Comparison of ENCODE assay signal across 8 mouse cellular contexts in genomic region chr8:104443125-104443679, GRCm38 (mm10). TPM values are rescaled to one million over a fixed set of nuclear protein-coding genes. Genes with fewer than 3 reads are reported as not detected.
DNase-seq lines count a peak whose midpoint lies in the region; ATAC-seq and TF ChIP-seq lines count a peak whose summit lies in the region.

No protein-coding gene starts in this region.

- TF ChIP-seq CTCF in lung, embryonic 14.5 days (IDR thresholded peaks at IDR 0.05; ENCODE audit: low read depth), result no peak
- TF ChIP-seq CTCF in lung, adult 2 months (IDR thresholded peaks at IDR 0.05; ENCODE audit: insufficient read depth, low read length), result no peak
- TF ChIP-seq CTCF in intestine, postnatal 0 days (IDR thresholded peaks at IDR 0.05; ENCODE audit: low read depth), result no peak

- H3K27me3 ChIP-seq in lung, embryonic 14.5 days (ENCODE audit: insufficient read depth, low read length), result no peaks in the 10 kb centered on the region
- H3K27me3 ChIP-seq in embryonic facial prominence, embryonic 15.5 days, result no peaks in the 10 kb centered on the region
- H3K27me3 ChIP-seq in intestine, postnatal 0 days (replicated peaks; ENCODE audit: control insufficient read depth, insufficient read depth, low read length), result no peaks in the 10 kb centered on the region
- no peaks in the 10 kb centered on the region for H3K27me3 ChIP-seq in neural tube, embryonic 15.5 days (replicated peaks)

- no peak overlapping the region; the same call in 1 of the 2 replicates for H3K27ac ChIP-seq in lung, embryonic 14.5 days (ENCODE audit: low read depth)
- no peak overlapping the region for H3K27ac ChIP-seq in embryonic facial prominence, embryonic 15.5 days (replicated peaks)
- H3K27ac ChIP-seq in intestine, postnatal 0 days (ENCODE audit: low read depth, low read length), result peak overlapping the region; percentile 85
- peak overlapping the region; percentile 92; the same call in 1 of the 2 replicates for H3K27ac ChIP-seq in neural tube, embryonic 15.5 days (replicated peaks)

- peak overlapping the region; percentile 88 for H3K4me3 ChIP-seq in lung, embryonic 14.5 days (ENCODE audit: low read depth, low read length)
- no peak overlapping the region for H3K4me3 ChIP-seq in lung, adult 2 months (replicated peaks; ENCODE audit: extremely low read depth, low read depth, low read length)
- peak overlapping the region; percentile 97 for H3K4me3 ChIP-seq in embryonic facial prominence, embryonic 15.5 days (replicated peaks)
- peak overlapping the region; percentile 93 for H3K4me3 ChIP-seq in intestine, postnatal 0 days (ENCODE audit: low read depth, low read length)
- peak overlapping the region; percentile 94 for H3K4me3 ChIP-seq in neural tube, embryonic 15.5 days (replicated peaks)

- H3K4me1 ChIP-seq in lung, embryonic 14.5 days (ENCODE audit: insufficient read depth), result peaks cover 4% of the 10 kb centered on the region; the same call in 1 of the 2 replicates
- H3K4me1 ChIP-seq in lung, adult 2 months (ENCODE audit: control insufficient read depth, insufficient read depth, low read length), result peaks cover 10% of the 10 kb centered on the region
- peaks cover 15% of the 10 kb centered on the region for H3K4me1 ChIP-seq in embryonic facial prominence, embryonic 15.5 days
- peaks cover 9% of the 10 kb centered on the region; the same call in 1 of the 2 replicates for H3K4me1 ChIP-seq in intestine, postnatal 0 days (replicated peaks; ENCODE audit: control insufficient read depth, insufficient read depth, low read length)
- peaks cover 23% of the 10 kb centered on the region for H3K4me1 ChIP-seq in neural tube, embryonic 15.5 days

- no peaks in the 10 kb centered on the region for H3K9me3 ChIP-seq in lung, embryonic 14.5 days (ENCODE audit: low read depth, low read length)
- no peaks in the 10 kb centered on the region for H3K9me3 ChIP-seq in embryonic facial prominence, embryonic 15.5 days (replicated peaks)
- H3K9me3 ChIP-seq in intestine, postnatal 0 days (ENCODE audit: control insufficient read depth), result no peaks in the 10 kb centered on the region
- no peaks in the 10 kb centered on the region for H3K9me3 ChIP-seq in neural tube, embryonic 15.5 days (replicated peaks)

- WGBS in lung, embryonic 14.5 days, result 66% methylated on average over 7 of the region's 7 CpGs
- WGBS in lung, adult 2 months, result 57% methylated on average over 7 of the region's 7 CpGs
- WGBS in embryonic facial prominence, embryonic 15.5 days, result 60% methylated on average over 7 of the region's 7 CpGs
- WGBS in intestine, postnatal 0 days, result 64% methylated on average over 7 of the region's 7 CpGs
- 67% methylated on average over 7 of the region's 7 CpGs for WGBS in neural tube, embryonic 15.5 days

- no peak overlapping the region for H3K9ac ChIP-seq in lung, embryonic 14.5 days
- H3K9ac ChIP-seq in embryonic facial prominence, embryonic 15.5 days, result no peak overlapping the region
- H3K9ac ChIP-seq in intestine, postnatal 0 days (ENCODE audit: low read depth, low read length), result peak overlapping the region; percentile 76; the same call in 1 of the 2 replicates
- no peak overlapping the region for H3K9ac ChIP-seq in neural tube, embryonic 15.5 days (replicated peaks)

- DNase-seq in lung, embryonic 14.5 days, result no peak
- no peak for DNase-seq in lung, adult 2 months
- no peak for DNase-seq in urinary bladder, postnatal 36 days (ENCODE audit: low spot score in 2 of 2)
- no peak for DNase-seq in left cerebral cortex, postnatal 25 days (ENCODE audit: low spot score in 2 of 2)
- DNase-seq in cerebellum, adult 18-20 months, result no peak

- intact Hi-C loops in left cerebral cortex, postnatal 25 days (cut with DNase I), result loop anchor here (2.0 to 5.0 kb wide), 2 partner anchors 89 to 192 kb away; partner anchors contain the start of genes Car7, Cklf and Nae1

- no peak for TF ChIP-seq POLR2A in lung, adult 2 months (IDR thresholded peaks at IDR 0.05; ENCODE audit: borderline replicate concordance, extremely low read depth, low read depth, low read length)

- H3K36me3 ChIP-seq in lung, embryonic 14.5 days (ENCODE audit: insufficient read depth), result peaks cover 28% of the 10 kb centered on the region
- peaks cover 24% of the 10 kb centered on the region for H3K36me3 ChIP-seq in embryonic facial prominence, embryonic 15.5 days
- H3K36me3 ChIP-seq in intestine, postnatal 0 days (ENCODE audit: control insufficient read depth, insufficient read depth), result peaks cover 23% of the 10 kb centered on the region
- peaks cover 29% of the 10 kb centered on the region for H3K36me3 ChIP-seq in neural tube, embryonic 15.5 days

- peak; percentile 14; the same call in 1 of the 2 replicates for ATAC-seq in lung, embryonic 14.5 days (ENCODE audit: insufficient read depth)
- ATAC-seq in embryonic facial prominence, embryonic 15.5 days (ENCODE audit: insufficient number of reproducible peaks, low FRiP score, low TSS enrichment, low read depth), result 0 out of 2 replicates have a peak, but pooled peaks have one; percentile 31
- 0 out of 2 replicates have a peak, but pooled peaks have one; percentile 3 for ATAC-seq in intestine, postnatal 0 days
- peak; percentile 39 for ATAC-seq in neural tube, embryonic 15.5 days (ENCODE audit: low FRiP score)

- H3K4me2 ChIP-seq in lung, embryonic 14.5 days, result peak overlapping the region; percentile 82
- peak overlapping the region; percentile 81 for H3K4me2 ChIP-seq in embryonic facial prominence, embryonic 15.5 days (replicated peaks)
- H3K4me2 ChIP-seq in intestine, postnatal 0 days (replicated peaks; ENCODE audit: low read depth), result peak overlapping the region; percentile 76; the same call in 1 of the 2 replicates
- H3K4me2 ChIP-seq in neural tube, embryonic 15.5 days, result peak overlapping the region; percentile 87

RNA-seq across cellular contexts. Expression of gene Dync1li2, which starts 0.4 kb away (rescaled TPM):
- polyA plus RNA-seq in lung, embryonic 14.5 days (2014; fragmentation: Nextera tagmentation; extraction: Ambion mirVana), result 61.1 and 62.4 TPM in 2 replicates
- 20.2 and 32.1 TPM in 2 replicates for polyA plus RNA-seq in lung, adult 2 months (2012; rRNA removed)
- polyA plus RNA-seq in embryonic facial prominence, embryonic 15.5 days (2015; fragmentation: Nextera tagmentation; extraction: Ambion mirVana), result 63.0 and 66.3 TPM in 2 replicates
- 19.0 and 20.4 TPM in 2 replicates for polyA plus RNA-seq in intestine, postnatal 0 days (2015; fragmentation: Nextera tagmentation; extraction: Ambion mirVana)
- 83.4 and 98.1 TPM in 2 replicates for polyA plus RNA-seq in neural tube, embryonic 15.5 days (2015; fragmentation: Nextera tagmentation; extraction: Ambion mirVana)
- total RNA-seq in left cerebral cortex, postnatal 25 days (2021), result 100 to 1,000 TPM; 267 to 283 TPM

RNA-seq across cellular contexts. Expression of gene Cmtm4, which starts 47.6 kb away (rescaled TPM):
- 3.6 and 4.0 TPM in 2 replicates for polyA plus RNA-seq in lung, embryonic 14.5 days (2014; fragmentation: Nextera tagmentation; extraction: Ambion mirVana)
- 14.9 and 22.4 TPM in 2 replicates for polyA plus RNA-seq in lung, adult 2 months (2012; rRNA removed)
- polyA plus RNA-seq in embryonic facial prominence, embryonic 15.5 days (2015; fragmentation: Nextera tagmentation; extraction: Ambion mirVana), result 2.9 and 3.4 TPM in 2 replicates
- polyA plus RNA-seq in intestine, postnatal 0 days (2015; fragmentation: Nextera tagmentation; extraction: Ambion mirVana), result 5.9 and 6.7 TPM in 2 replicates
- 2.4 and 2.6 TPM in 2 replicates for polyA plus RNA-seq in neural tube, embryonic 15.5 days (2015; fragmentation: Nextera tagmentation; extraction: Ambion mirVana)
- 10 to 100 TPM; 74.8 to 81.5 TPM for total RNA-seq in left cerebral cortex, postnatal 25 days (2021)

Comparison
In these comparisons a context has a peak if more than half of its experiments do, and no peak if none do; other contexts are left out.
1. H3K27ac ChIP-seq: peak in intestine, postnatal 0 days (single experiment) and neural tube, embryonic 15.5 days (single experiment); none in lung, embryonic 14.5 days (single experiment) and embryonic facial prominence, embryonic 15.5 days (single experiment).
2. Peak in every context shown above with its lines, with median percentiles within 50 percentile points of each other: ATAC-seq and H3K4me2 ChIP-seq.